Mouse (Mus musculus) forebrain, embryonic 16.5 days (tissue): ENCODE results near the gene BC028528. TPM values are rescaled to one million over a fixed set of nuclear protein-coding genes. Genes with fewer than 3 reads are reported as not detected.
"Not testable (repeated sequence)": the region's sequence is repeated elsewhere in the genome, so short reads cannot be mapped to it uniquely, and the experiment has no call there.

Source experiments
- ATAC-seq: fragments of 200-750 bp; cut with Nextera tagmentation; 2 replicates; pipeline ENCODE4 v1.8.0; 2017; ENCODE audit warnings: mild to moderate bottlenecking, moderate library complexity
- H3K27ac ChIP-seq: fragments of 300-500 bp; sonication (generic); 2 replicates; pipeline ENCODE4 v1.5.1; 2014; ENCODE audit warnings: low read length, control low read depth
- H3K27me3 ChIP-seq: fragments of 300-500 bp; sonication (generic); replicated peaks from 2 replicates; pipeline ENCODE4 v1.6.1; 2014; ENCODE audit warnings: low read length; ENCODE audit not compliant: control insufficient read depth, insufficient read depth
- H3K36me3 ChIP-seq: fragments of 300-500 bp; sonication (generic); 2 replicates; pipeline ENCODE4 v1.6.1; 2014; ENCODE audit not compliant: control insufficient read depth, insufficient read depth
- H3K4me1 ChIP-seq: fragments of 300-500 bp; sonication (generic); replicated peaks from 2 replicates; pipeline ENCODE4 v1.6.1; 2014; ENCODE audit warnings: low read length; ENCODE audit not compliant: control insufficient read depth, insufficient read depth
- H3K4me2 ChIP-seq: fragments of 300-500 bp; sonication (generic); 2 replicates; pipeline ENCODE4 v1.6.1; 2014; ENCODE audit warnings: mild to moderate bottlenecking, low read length, control low read depth
- H3K4me3 ChIP-seq: fragments of 300-500 bp; sonication (generic); replicated peaks from 2 replicates; pipeline ENCODE4 v1.5.1; 2014; ENCODE audit warnings: mild to moderate bottlenecking, low read length, control low read depth
- H3K9ac ChIP-seq: fragments of 300-500 bp; sonication (generic); replicated peaks from 2 replicates; pipeline ENCODE4 v1.6.1; 2014; ENCODE audit warnings: low read depth, low read length, control low read depth
- H3K9me3 ChIP-seq: fragments of 300-500 bp; sonication (generic); 2 replicates; pipeline ENCODE4 v1.6.1; 2016; ENCODE audit warnings: low read length; ENCODE audit not compliant: control insufficient read depth
- WGBS: fragments of 180-500 bp; shearing (Covaris S2); extraction: QIAGEN DNeasy Blood & Tissue Kit; methylation state at CpG from one replicate; pipeline ENCODE4 v1.1.7; 2014; 5-methylcytosine and 5-hydroxymethylcytosine counted together
- polyA plus RNA-seq: library from polyadenylated mRNA; unstranded; fragments of >200 nt; fragmentation: Nextera tagmentation; extraction: Ambion mirVana; gene quantifications from 2 replicates; pipeline ENCODE4 v1.2.1, GENCODE M21; 2015

Gene BC028528
- polyA plus RNA-seq, 1 experiment from 2014 or later = 13.8 TPM

DNA sequence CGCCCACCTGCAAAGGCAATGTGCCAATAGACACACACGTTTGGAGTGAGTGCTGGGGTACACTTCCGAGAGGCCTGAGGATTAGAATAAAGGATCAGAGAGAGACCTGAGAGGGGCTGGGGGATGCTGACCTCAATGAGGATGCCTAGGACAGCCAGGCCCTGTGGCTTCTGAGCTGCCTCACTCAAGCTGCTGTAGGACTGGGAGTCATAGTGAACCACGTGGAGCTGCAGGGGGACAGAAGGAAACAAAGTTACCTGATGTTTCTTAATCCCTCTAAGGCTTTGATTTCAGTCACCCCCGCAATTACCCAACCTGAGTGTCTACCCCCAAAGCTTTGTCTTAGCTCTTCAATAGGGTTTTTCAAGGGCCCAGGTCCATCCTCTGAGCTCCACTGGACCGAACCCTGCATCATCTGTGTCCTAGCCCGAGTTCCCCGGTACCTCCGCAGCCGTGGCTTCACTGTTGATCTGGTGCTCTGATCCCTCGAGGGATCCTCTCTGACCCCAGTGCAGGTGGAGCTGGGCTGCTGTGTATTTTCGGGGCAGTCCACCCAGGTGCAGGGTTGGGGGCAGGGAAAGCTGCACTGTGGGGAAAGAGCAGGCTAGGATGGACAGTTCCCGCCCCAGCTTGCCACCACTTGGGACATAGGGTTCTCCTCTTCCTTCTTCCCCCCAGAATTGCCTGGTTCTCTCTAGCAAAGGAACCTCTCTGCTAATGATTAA lies 8.2 kb upstream of the BC028528 start:
- H3K36me3 ChIP-seq = no peaks in the 10 kb centered on the region
- WGBS = 68% methylated on average over 13 of the region's 13 CpGs
- H3K9ac ChIP-seq = no peak overlapping the region
- H3K27ac ChIP-seq = no peak overlapping the region
- no peak overlapping the region for H3K4me3 ChIP-seq
- H3K4me2 ChIP-seq = no peak overlapping the region
- ATAC-seq = no peak
- H3K9me3 ChIP-seq = no peaks in the 10 kb centered on the region
- H3K4me1 ChIP-seq = peaks cover 20% of the 10 kb centered on the region
- no peaks in the 10 kb centered on the region for H3K27me3 ChIP-seq

DNA sequence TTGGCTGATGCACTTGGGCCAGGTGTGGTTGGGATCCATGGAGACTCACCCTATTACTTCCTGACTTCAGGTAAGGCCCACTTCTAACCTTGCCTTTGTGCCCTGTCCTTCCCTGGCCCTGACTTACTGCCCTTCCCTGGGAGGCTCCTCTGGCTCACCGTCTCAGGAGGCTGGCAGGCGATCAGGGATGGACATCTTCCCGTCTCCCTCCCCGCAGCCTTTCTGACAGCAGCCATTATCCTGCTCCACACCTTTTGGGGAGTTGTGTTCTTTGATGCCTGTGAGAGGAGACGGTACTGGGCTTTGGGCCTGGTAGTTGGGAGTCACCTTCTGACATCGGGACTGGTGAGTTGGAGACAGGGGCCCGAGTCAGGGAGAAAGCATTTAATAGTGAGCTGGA lies 3.7 kb upstream of the BC028528 start:
- H3K4me3 ChIP-seq, H3K27me3 ChIP-seq, H3K36me3 ChIP-seq, H3K4me2 ChIP-seq, H3K9ac ChIP-seq, H3K27ac ChIP-seq, H3K9me3 ChIP-seq, ATAC-seq: not testable (repeated sequence)
- H3K4me1 ChIP-seq = peaks cover 12% of the 10 kb centered on the region
- 82% methylated on average over 7 of the region's 7 CpGs for WGBS

DNA sequence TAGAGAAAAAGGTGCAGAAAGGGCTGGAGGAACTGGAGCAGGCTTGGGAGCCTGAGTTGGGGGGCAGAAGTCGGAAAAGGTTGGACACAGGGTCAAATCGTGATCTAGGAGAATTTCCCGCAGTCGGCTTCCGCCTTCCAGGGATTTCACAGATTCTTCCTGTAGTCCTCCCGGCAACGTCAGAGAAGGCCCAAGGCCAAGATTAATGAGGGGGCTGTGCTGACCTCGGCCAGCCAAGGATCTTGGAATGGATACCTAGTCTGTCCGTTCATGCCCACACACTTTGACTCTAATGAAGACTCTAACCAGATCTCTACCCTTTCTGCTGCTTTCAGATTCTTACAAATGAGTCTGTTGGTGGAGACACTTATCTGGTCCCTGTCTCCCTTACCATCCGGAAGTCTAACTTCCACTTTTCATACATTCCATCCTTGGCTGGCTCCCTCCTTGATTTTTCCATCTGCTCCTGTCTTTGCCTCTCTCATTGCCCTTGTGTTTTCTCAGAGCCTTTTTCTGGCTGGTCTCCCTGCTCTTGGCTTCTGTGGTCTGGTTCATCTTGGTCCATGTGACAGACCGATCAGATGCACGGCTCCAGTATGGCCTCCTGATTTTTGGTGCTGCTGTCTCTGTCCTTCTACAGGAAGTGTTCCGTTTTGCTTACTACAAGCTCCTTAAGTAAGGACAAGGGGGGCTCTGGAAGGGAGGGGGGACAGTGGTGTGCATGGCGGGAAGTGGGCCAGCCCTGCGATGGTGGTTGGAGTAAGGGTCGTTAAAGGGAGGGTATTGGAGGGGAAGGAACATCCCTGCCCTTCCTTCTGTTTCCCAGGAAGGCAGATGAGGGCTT lies 2.7 kb upstream of the BC028528 start:
- peak overlapping the region; percentile 55 for H3K4me2 ChIP-seq
- WGBS = 14% methylated on average over 16 of the region's 16 CpGs
- H3K9me3 ChIP-seq = no peaks in the 10 kb centered on the region
- peak overlapping the region; percentile 36; the same call in 1 of the 2 replicates for H3K27ac ChIP-seq
- no peak for ATAC-seq
- H3K36me3 ChIP-seq = no peaks in the 10 kb centered on the region
- H3K9ac ChIP-seq = peak overlapping the region; percentile 76
- H3K4me1 ChIP-seq = peaks cover 12% of the 10 kb centered on the region
- peak overlapping the region; percentile 75 for H3K4me3 ChIP-seq
- H3K27me3 ChIP-seq = no peaks in the 10 kb centered on the region

DNA sequence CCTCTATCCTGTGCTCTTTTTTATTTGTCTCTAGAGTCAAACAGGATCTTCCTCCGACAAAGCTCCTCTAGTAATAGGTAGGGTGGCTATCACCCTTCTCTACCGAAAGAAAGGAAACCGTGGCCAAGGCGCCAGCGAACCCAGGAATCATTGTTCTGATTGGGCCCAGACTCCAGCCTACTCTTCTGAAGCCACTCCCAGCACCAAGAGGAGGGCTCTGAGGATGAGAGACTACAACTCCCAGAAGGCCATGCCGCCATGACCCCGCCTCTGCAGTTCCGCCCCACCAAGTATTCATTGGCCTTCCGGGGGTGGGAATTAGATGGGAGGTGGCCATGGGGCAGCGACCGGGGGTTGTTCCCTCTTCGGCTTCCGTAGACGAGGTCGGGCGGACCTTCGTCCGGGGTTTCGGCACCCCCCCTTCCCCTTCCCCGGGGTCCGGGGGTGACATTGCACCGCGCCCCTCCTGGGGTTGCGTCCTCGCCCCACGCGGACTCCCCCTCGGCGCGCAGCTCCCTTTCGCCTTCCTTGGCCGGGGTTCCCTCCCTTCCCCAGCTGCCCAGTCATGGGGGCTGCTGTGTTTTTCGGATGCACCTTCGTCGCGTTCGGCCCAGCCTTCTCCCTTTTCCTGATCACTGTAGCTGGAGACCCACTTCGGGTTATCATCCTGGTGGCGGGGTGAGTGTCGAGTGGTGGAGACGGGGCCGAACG lies 2.0 kb upstream of the BC028528 start, which contains the start of gene Aph1a:
TSS of gene Aph1a (plus strand) at position 364 of the 711 bp plus-strand sequence.
- not testable (repeated sequence) for H3K36me3 ChIP-seq, H3K27me3 ChIP-seq, H3K9me3 ChIP-seq
- Histone ChIP-seq H3K4me3 (peak within 1 kb of the TSS; percentile 75), H3K9ac (peak within 1 kb of the TSS; percentile 76), H3K4me2 (peak within 1 kb of the TSS; percentile 71), H3K4me1 (peaks cover 12% of the 10 kb centered on the region), H3K27ac (peak within 1 kb of the TSS; percentile 71)
- peak; percentile 99 for ATAC-seq
- 0% methylated on average over 22 of the region's 43 CpGs for WGBS

DNA sequence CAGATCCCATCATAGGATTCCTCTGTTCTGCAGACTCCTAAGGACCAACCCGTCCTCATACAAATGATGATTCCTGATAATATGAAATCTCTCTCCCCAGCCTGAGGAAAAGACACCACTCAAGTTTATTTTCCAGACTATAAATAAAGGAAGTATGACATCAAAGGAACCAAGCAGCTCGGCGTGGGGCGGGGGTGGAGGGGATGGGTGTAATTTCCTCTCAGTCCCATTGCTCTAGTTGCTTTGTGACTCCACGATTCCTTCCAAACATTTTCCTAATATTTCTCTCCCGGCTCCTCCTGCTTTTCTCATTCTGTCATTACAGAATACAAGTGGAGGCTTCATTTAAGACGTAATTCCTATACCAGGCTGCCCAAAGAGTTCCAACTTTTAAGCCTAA lies 1.3 kb upstream of the BC028528 start:
- Histone ChIP-seq H3K36me3 (no peaks in the 10 kb centered on the region), H3K4me3 (peak overlapping the region; percentile 75), H3K27ac (peak overlapping the region; percentile 71), H3K27me3 (no peaks in the 10 kb centered on the region), H3K9ac (peak overlapping the region; percentile 76), H3K4me1 (peaks cover 12% of the 10 kb centered on the region), H3K4me2 (peak overlapping the region; percentile 71), H3K9me3 (no peaks in the 10 kb centered on the region)
- WGBS = 28% methylated on average over 7 of the region's 7 CpGs
- peak; percentile 2; the same call in 1 of the 2 replicates for ATAC-seq

DNA sequence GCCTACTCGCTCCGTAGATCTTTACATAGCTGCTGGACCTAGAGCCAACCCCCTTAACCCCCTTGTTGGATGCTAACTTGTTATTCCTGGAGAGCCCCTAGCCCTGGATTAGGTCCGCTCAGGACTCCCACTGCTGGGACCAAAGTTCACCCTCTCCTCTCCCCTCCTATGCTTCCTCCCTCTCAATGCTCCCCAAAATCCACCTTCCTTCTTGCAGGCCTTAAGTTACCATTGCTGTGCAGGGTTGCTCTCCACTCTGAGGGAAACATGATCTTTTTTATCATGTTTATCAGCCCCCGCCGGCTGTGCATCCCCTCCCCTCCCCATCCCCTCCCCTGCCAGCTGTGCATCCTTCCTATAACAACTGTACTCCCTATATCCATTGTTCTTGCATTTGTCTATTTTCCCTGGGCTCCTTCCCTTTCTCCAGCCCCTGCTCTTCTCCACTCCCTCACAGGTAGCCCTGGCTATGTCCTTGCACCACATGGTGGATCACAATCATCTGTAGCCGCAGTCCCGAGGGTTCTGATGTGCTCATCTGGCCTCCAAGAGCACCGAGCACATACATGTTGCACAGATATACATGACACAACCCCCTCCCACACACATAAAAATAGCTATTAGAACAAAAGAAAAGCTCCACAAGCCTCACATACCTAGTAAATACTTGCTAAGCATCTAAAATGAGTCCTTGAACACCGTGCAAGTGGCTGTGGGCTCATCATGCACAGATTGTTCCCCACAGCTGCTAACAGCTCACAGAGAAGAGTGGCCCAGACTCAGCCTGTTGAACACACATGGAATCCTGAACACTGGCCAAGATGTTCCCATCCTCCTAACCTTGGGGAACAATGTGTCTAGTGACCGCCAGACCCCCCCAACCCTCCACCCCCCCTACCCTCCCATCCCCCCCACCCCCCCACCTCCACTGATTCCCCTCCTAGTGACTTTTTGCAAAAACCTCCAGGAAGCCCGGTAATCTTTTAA lies 554 bp upstream of the BC028528 start:
- H3K27ac ChIP-seq = no peak overlapping the region; the same call in 1 of the 2 replicates
- H3K27me3 ChIP-seq = no peaks in the 10 kb centered on the region
- ATAC-seq = no peak
- H3K9me3 ChIP-seq = no peaks in the 10 kb centered on the region
- H3K36me3 ChIP-seq = no peaks in the 10 kb centered on the region
- WGBS = 40% methylated on average over 11 of the region's 11 CpGs
- H3K4me1 ChIP-seq = peaks cover 12% of the 10 kb centered on the region
- H3K4me2 ChIP-seq = no peak overlapping the region
- no peak overlapping the region for H3K9ac ChIP-seq
- no peak overlapping the region for H3K4me3 ChIP-seq

DNA sequence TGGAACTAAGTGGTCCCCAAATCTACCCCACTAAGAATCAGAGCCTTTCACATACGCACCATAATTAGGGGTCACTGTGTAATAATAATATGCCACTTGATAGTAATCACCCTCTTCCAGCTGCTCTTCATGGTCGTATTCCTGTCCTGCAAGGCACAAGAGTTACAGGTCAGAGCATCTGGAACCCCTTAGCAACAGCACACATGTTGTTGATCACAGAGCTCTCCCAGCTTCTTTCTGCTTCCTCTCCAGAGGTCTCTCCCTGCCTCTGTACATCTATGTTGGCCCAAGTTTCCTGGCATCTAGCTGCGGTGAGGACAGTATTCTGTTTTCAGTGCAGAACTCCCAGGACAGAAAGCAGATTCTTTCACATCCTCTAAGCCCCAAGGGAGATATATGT lies 2.1 kb downstream of the BC028528 start:
- no peak overlapping the region for H3K4me3 ChIP-seq
- H3K9me3 ChIP-seq = no peaks in the 10 kb centered on the region
- WGBS = 82% methylated on average over 3 of the region's 3 CpGs
- no peak overlapping the region for H3K9ac ChIP-seq
- no peaks in the 10 kb centered on the region for H3K36me3 ChIP-seq
- H3K4me2 ChIP-seq = no peak overlapping the region
- ATAC-seq = no peak
- no peaks in the 10 kb centered on the region for H3K27me3 ChIP-seq
- no peak overlapping the region for H3K27ac ChIP-seq
- peaks cover 4% of the 10 kb centered on the region for H3K4me1 ChIP-seq

DNA sequence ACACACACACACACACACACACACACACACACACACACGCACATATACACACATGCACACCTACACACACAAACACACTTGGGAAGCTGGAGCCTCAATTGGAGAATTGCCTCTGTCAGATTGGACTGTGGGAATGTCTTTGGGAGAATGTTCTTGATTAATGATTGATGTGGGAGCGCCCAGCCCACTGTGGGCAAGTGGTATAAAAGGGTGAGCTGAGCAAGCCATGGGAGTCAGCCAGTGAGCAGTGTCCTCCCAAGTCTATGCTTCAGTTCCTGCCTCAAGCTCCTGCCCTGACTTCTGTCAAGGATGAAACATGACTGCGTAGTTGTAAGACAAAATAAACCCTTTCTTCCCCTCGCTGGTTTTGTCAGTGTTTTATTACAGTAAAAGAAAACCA lies 4.2 kb downstream of the BC028528 start:
- no peak overlapping the region for H3K4me2 ChIP-seq
- no peaks in the 10 kb centered on the region for H3K9me3 ChIP-seq
- no peak overlapping the region for H3K4me3 ChIP-seq
- H3K4me1 ChIP-seq = peaks cover 5% of the 10 kb centered on the region
- WGBS = 83% methylated on average over 4 of the region's 4 CpGs
- 0 out of 2 replicates have a peak, but pooled peaks cover 3% of the 10 kb centered on the region for H3K27me3 ChIP-seq
- no peak overlapping the region for H3K9ac ChIP-seq
- no peak for ATAC-seq
- no peaks in the 10 kb centered on the region for H3K36me3 ChIP-seq
- H3K27ac ChIP-seq = no peak overlapping the region
